Mouse (Mus musculus) stomach, postnatal 0 days (tissue): ENCODE data around the gene Bag3. TPM values are rescaled to one million over a fixed set of nuclear protein-coding genes. Genes with fewer than 3 reads are reported as not detected.

Source experiments
- ATAC-seq: fragments of 200-750 bp; cut with Nextera tagmentation; 2 replicates; pipeline ENCODE4 v1.8.0; 2017; ENCODE audit not compliant: low FRiP score, low TSS enrichment
- DNase-seq: peaks from one replicate; pipeline ENCODE4 v3.0.0-alpha.2; 2016; ENCODE audit warnings: low spot score
- H3K27ac ChIP-seq: fragments of 300-500 bp; sonication (generic); replicated peaks from 2 replicates; pipeline ENCODE4 v1.5.1; 2014; ENCODE audit warnings: mild to moderate bottlenecking, control low read depth
- H3K27me3 ChIP-seq: fragments of 300-500 bp; sonication (generic); 2 replicates; pipeline ENCODE4 v1.6.1; 2014; ENCODE audit warnings: low read length; ENCODE audit not compliant: control insufficient read depth, insufficient read depth
- H3K36me3 ChIP-seq: fragments of 300-500 bp; sonication (generic); 2 replicates; pipeline ENCODE4 v1.6.1; 2014; ENCODE audit warnings: low read length, mixed read lengths; ENCODE audit not compliant: control insufficient read depth, insufficient read depth
- H3K4me1 ChIP-seq: fragments of 300-500 bp; sonication (generic); replicated peaks from 2 replicates; pipeline ENCODE4 v1.6.1; 2014; ENCODE audit warnings: antibody characterized with exemption; ENCODE audit not compliant: control insufficient read depth, insufficient read depth
- H3K4me2 ChIP-seq: fragments of 300-500 bp; sonication (generic); replicated peaks from 2 replicates; pipeline ENCODE4 v1.6.1; 2014; ENCODE audit warnings: low read depth, mild to moderate bottlenecking, control low read depth, moderate library complexity
- H3K4me3 ChIP-seq: fragments of 300-500 bp; sonication (generic); 2 replicates; pipeline ENCODE4 v1.5.1; 2014; ENCODE audit warnings: low read depth, low read length, control low read depth
- H3K9ac ChIP-seq: fragments of 300-500 bp; sonication (generic); 2 replicates; pipeline ENCODE4 v1.6.1; 2014; ENCODE audit warnings: mild to moderate bottlenecking, low read length, control low read depth, mixed read lengths
- H3K9me3 ChIP-seq: fragments of 300-500 bp; sonication (generic); 2 replicates; pipeline ENCODE4 v1.6.1; 2016; ENCODE audit warnings: low read length; ENCODE audit not compliant: control insufficient read depth
- CTCF ChIP-seq: IDR thresholded peaks from 2 replicates; pipeline ENCODE4 v1.5.1; 2016; ENCODE audit warnings: antibody characterized with exemption, low read depth, mild to moderate bottlenecking, moderate library complexity
- EP300 ChIP-seq: optimal IDR thresholded peaks from 2 replicates; pipeline ENCODE3; 2016; ENCODE audit warnings: antibody characterized with exemption
- whole genome bisulfite sequencing: fragments of 180-500 bp; shearing (Covaris S2); extraction: QIAGEN DNeasy Blood & Tissue Kit; methylation state at CpG from one replicate; pipeline ENCODE4 v1.1.7; 2014; 5-methylcytosine and 5-hydroxymethylcytosine counted together
- polyA plus RNA-seq: library from polyadenylated mRNA; unstranded; fragments of >200 nt; fragmentation: Nextera tagmentation; extraction: Ambion mirVana; gene quantifications from 2 replicates; pipeline ENCODE4 v1.2.1, GENCODE M21; 2015

Bag3 gene
- polyA plus RNA-seq, 1 experiment from 2014 or later: 17.7 TPM

DNA sequence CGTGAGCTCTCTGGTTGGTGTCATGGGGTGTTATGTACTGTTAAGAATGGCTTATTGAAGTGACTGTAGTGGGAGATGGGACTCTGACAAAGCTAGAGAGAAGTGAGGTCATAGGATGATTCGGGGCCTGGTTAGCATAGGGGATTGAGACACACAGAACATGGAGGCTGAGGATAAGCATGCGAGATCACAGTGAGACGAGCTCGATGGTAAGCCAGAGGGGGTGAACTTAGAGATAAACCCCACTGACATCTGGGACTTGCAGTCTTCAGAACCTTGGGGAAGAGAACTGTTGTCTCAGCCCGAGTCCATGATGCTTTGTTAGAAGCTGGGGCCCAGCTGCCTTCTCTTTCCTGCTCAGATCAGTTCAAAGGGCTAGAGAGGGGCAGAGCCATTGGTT, 56.9 kb downstream of the Bag3 start:
- WGBS: 94% methylated on average over 6 of the region's 6 CpGs
- H3K9ac ChIP-seq: no peak overlapping the region
- no peak overlapping the region for H3K4me2 ChIP-seq
- no peaks in the 10 kb centered on the region for H3K27me3 ChIP-seq
- no peaks in the 10 kb centered on the region for H3K4me1 ChIP-seq
- no peaks in the 10 kb centered on the region for H3K9me3 ChIP-seq
- DNase-seq: no peak
- H3K4me3 ChIP-seq: no peak overlapping the region
- no peak overlapping the region for H3K27ac ChIP-seq
- no peaks in the 10 kb centered on the region for H3K36me3 ChIP-seq
- TF ChIP-seq EP300 (no peak), CTCF (no peak)
- no peak for ATAC-seq

GRCm38 (mm10) chr7:128581864-128582484, 58.6 kb downstream of the Bag3 start:
- H3K4me1 ChIP-seq: no peaks in the 10 kb centered on the region
- H3K27ac ChIP-seq: no peak overlapping the region
- H3K27me3 ChIP-seq: no peaks in the 10 kb centered on the region
- H3K9ac ChIP-seq: no peak overlapping the region
- TF ChIP-seq CTCF (no peak), EP300 (no peak)
- no peaks in the 10 kb centered on the region for H3K36me3 ChIP-seq
- no peak overlapping the region for H3K4me2 ChIP-seq
- H3K4me3 ChIP-seq: no peak overlapping the region
- DNase-seq (no peak), ATAC-seq (no peak)
- H3K9me3 ChIP-seq: no peaks in the 10 kb centered on the region
- 67% methylated on average over 15 of the region's 15 CpGs for WGBS

GRCm38 (mm10) chr7:128583213-128583948, 60.0 kb downstream of the Bag3 start:
- no peak overlapping the region for H3K9ac ChIP-seq
- H3K4me3 ChIP-seq: no peak overlapping the region
- H3K27ac ChIP-seq: no peak overlapping the region
- H3K4me2 ChIP-seq: no peak overlapping the region
- no peaks in the 10 kb centered on the region for H3K9me3 ChIP-seq
- TF ChIP-seq EP300 (no peak), CTCF (peak; percentile 28; the same call in 1 of the 2 replicates)
- peak; percentile 82 for ATAC-seq
- H3K27me3 ChIP-seq: no peaks in the 10 kb centered on the region
- 55% methylated on average over 6 of the region's 6 CpGs for WGBS
- no peaks in the 10 kb centered on the region for H3K4me1 ChIP-seq
- DNase-seq: peak; percentile 25
- H3K36me3 ChIP-seq: no peaks in the 10 kb centered on the region

GRCm38 (mm10) chr7:128587334-128587933, 64.0 kb downstream of the Bag3 start:
- no peak overlapping the region for H3K4me2 ChIP-seq
- no peaks in the 10 kb centered on the region for H3K4me1 ChIP-seq
- no peaks in the 10 kb centered on the region for H3K36me3 ChIP-seq
- H3K27me3 ChIP-seq: no peaks in the 10 kb centered on the region
- H3K27ac ChIP-seq: no peak overlapping the region
- no peak for DNase-seq
- ATAC-seq: no peak
- H3K9me3 ChIP-seq: no peaks in the 10 kb centered on the region
- H3K4me3 ChIP-seq: no peak overlapping the region
- no peak overlapping the region for H3K9ac ChIP-seq
- WGBS: 42% methylated on average over 4 of the region's 4 CpGs
- TF ChIP-seq CTCF (no peak), EP300 (no peak)

DNA sequence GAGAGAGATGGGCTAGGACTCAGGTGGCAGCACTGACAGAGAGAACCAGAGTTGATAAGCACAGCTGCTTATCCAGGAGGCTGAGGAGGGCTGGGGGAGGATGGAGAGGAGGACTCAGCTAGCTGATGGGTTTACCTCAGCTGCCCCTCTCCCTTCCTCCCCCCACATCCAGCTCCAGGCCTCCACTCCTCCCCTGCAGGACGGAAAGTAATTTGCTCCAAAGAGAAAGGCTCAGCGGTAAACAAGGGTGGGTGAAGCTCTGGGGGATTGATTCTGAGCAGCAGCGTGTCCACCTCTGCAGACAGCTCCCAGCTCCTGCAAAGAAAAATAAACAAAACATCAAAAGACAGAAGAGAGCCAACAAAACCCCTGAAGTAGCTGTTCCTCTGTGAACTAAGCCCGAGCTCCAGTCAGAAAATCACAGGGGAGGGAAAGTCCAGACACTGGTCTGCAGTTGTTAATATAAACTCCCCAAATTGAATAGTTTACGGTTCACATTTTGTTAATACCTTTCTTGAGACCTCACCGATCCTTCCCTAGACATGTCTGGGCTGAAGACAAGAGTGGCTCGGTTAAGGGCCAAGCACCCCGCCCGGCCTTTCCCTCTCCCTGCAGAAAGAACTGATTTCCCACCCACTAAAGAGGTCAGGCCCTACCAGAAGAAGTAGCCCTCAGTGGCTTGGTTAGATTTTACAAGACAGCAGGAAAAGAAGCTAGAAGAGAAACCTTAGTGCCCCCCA, 68.1 kb downstream of the Bag3 start:
- Histone ChIP-seq H3K4me3 (no peak overlapping the region), H3K36me3 (no peaks in the 10 kb centered on the region), H3K27ac (peak overlapping the region; percentile 53), H3K4me1 (no peaks in the 10 kb centered on the region), H3K4me2 (no peak overlapping the region), H3K9me3 (no peaks in the 10 kb centered on the region), H3K9ac (no peak overlapping the region), H3K27me3 (no peaks in the 10 kb centered on the region)
- 14% methylated on average over 9 of the region's 9 CpGs for WGBS
- TF ChIP-seq EP300: no peak
- TF ChIP-seq CTCF: peak; percentile 33
- DNase-seq (no peak), ATAC-seq (0 out of 2 replicates have a peak, but pooled peaks have one; percentile 29)
